Comparison of ENCODE assay signal across 22 mouse cellular contexts in genomic region chr4:44965736-44966135, GRCm38 (mm10). TPM values are rescaled to one million over a fixed set of nuclear protein-coding genes. Genes with fewer than 3 reads are reported as not detected.
A peak's percentile ranks its signal among the peaks of the same experiment; 100 is the strongest.
DNase-seq lines count a peak whose midpoint lies in the region; TF ChIP-seq lines count a peak whose summit lies in the region.
"Had no signal": no experiment of that assay in that cellular context is flagged by ENCODE, and none has a peak within 500 bp of the region (broad histone marks: within the 10 kb centered on the region; RNA-seq: fewer than 3 reads in every experiment).

No protein-coding gene starts in this region.

- dilution Hi-C loops in CH12.LX (cut with MboI; ENCODE audit: extremely low pct_ligation_motif_present, extremely low pct_unique_long_range_greater_than_20kb, low sequenced_read_pairs), result no loop called here

- H3K9ac ChIP-seq in CH12.LX (ENCODE audit: insufficient read depth, low read depth) (no peak overlapping the region), ES-E14 (ENCODE audit: insufficient read depth, low read depth, low read length, poor library complexity, severe bottlenecking) (no peak overlapping the region)
- H3K9ac ChIP-seq: embryonic facial prominence, embryonic 12.5 days; forebrain, embryonic 13.5 days; forebrain, embryonic 15.5 days; forebrain, postnatal 0 days had no signal

- no peaks in the 10 kb centered on the region for H3K79me2 ChIP-seq in CH12.LX (replicated peaks; ENCODE audit: control insufficient read depth, extremely low read depth, insufficient read depth, poor library complexity, severe bottlenecking)

- TF ChIP-seq CTCF in spleen, adult 2 months (IDR thresholded peaks at IDR 0.05; ENCODE audit: extremely low read depth, insufficient read depth, insufficient read length, insufficient replicate concordance), result no peak
- no peak for TF ChIP-seq CTCF in CH12.LX (conservative IDR thresholded peaks at IDR 0.05 in 1 of 2, IDR thresholded peaks at IDR 0.05 in 1 of 2; ENCODE audit: low read depth in 2 of 2, low read length in 2 of 2)

- no peak overlapping the region for H3K4me3 ChIP-seq in spleen, adult 2 months (ENCODE audit: extremely low read depth, insufficient read depth, insufficient read length)
- H3K4me3 ChIP-seq in CH12.LX (replicated peaks in 1 of 3; ENCODE audit: low read depth in 2 of 3, low read length in 2 of 3, poor library complexity in 1 of 3) (peak overlapping the region in 1 of 3 experiments; percentile 25), ES-E14 (ENCODE audit: insufficient read depth in 1 of 2, low read depth in 1 of 2, low read length in 2 of 2, poor library complexity in 1 of 2, severe bottlenecking in 1 of 2) (no peak overlapping the region)
- H3K4me3 ChIP-seq: embryonic facial prominence, embryonic 10.5 days; embryonic facial prominence, embryonic 12.5 days; forebrain, embryonic 13.5 days; forebrain, embryonic 15.5 days had no signal

- peak; percentile 18 to 31 for DNase-seq in kidney, adult 8-10 months
- DNase-seq in kidney, postnatal 14 days, result no peak
- DNase-seq in spleen, adult 2 months (ENCODE audit: low read depth in 1 of 2, low spot score in 2 of 2), result no peak
- DNase-seq in spleen, postnatal 14 days (ENCODE audit: low spot score in 2 of 2), result no peak
- DNase-seq in CH12.LX (ENCODE audit: extremely low read depth), result no peak
- DNase-seq in ES-E14 (ENCODE audit: low read depth, low spot score), result no peak
- DNase-seq in B cell, adult 2 months, result no peak
- DNase-seq: adrenal gland, adult 8-10 months; adrenal gland, postnatal 14 days; adrenal gland, postnatal 36 days; cerebellum, adult 11-12 months; cerebellum, adult 2 months; cerebellum, adult 9-10 months; cerebellum, postnatal 10 days; cerebellum, postnatal 25 days; forebrain, postnatal 0 days had no signal

- H3K27ac ChIP-seq in spleen, adult 2 months (ENCODE audit: insufficient read depth, low read length), result peak overlapping the region; percentile 78
- no peak overlapping the region for H3K27ac ChIP-seq in CH12.LX (ENCODE audit: insufficient read depth, low read depth)
- H3K27ac ChIP-seq in ES-E14 (ENCODE audit: insufficient read depth, low read depth, low read length, poor library complexity, severe bottlenecking), result no peak overlapping the region
- H3K27ac ChIP-seq: embryonic facial prominence, embryonic 10.5 days; embryonic facial prominence, embryonic 12.5 days; forebrain, embryonic 13.5 days; forebrain, embryonic 15.5 days had no signal

- H3K36me3 ChIP-seq in spleen, adult 2 months (ENCODE audit: control insufficient read depth, insufficient read depth, low read length), result no peaks in the 10 kb centered on the region
- H3K36me3 ChIP-seq in CH12.LX (replicated peaks in 1 of 2; ENCODE audit: control insufficient read depth in 1 of 2, insufficient read depth in 1 of 2, low read length in 1 of 2), result no peaks in the 10 kb centered on the region
- H3K36me3 ChIP-seq in ES-E14 (ENCODE audit: control insufficient read depth, insufficient read depth, low read length, poor library complexity, severe bottlenecking), result no peaks in the 10 kb centered on the region
- H3K36me3 ChIP-seq: embryonic facial prominence, embryonic 10.5 days; embryonic facial prominence, embryonic 12.5 days; forebrain, embryonic 15.5 days; G1E had no signal

- 81% methylated on average over 3 of the region's 3 CpGs for WGBS in spleen, adult 2 months

- no peaks in the 10 kb centered on the region for H3K27me3 ChIP-seq in spleen, adult 2 months (ENCODE audit: control insufficient read depth, insufficient read depth, low read length)
- H3K27me3 ChIP-seq in CH12.LX (replicated peaks), result no peaks in the 10 kb centered on the region
- H3K27me3 ChIP-seq: embryonic facial prominence, embryonic 12.5 days; forebrain, embryonic 13.5 days; forebrain, embryonic 15.5 days; Patski had no signal

- no peak overlapping the region for H3K4me2 ChIP-seq in CH12.LX (ENCODE audit: insufficient read depth, low read depth, poor library complexity, severe bottlenecking)
- H3K4me2 ChIP-seq: embryonic facial prominence, embryonic 12.5 days; forebrain, embryonic 13.5 days; forebrain, embryonic 15.5 days had no signal

- no peak for TF ChIP-seq POLR2A in spleen, adult 2 months (IDR thresholded peaks at IDR 0.05; ENCODE audit: low read depth, low read length)
- no peak for TF ChIP-seq POLR2A in CH12.LX (IDR thresholded peaks at IDR 0.05; ENCODE audit: low read depth, low read length)

- peaks cover 49% of the 10 kb centered on the region for H3K4me1 ChIP-seq in spleen, adult 2 months (ENCODE audit: control insufficient read depth, insufficient read depth, insufficient read length)
- H3K4me1 ChIP-seq in CH12.LX (ENCODE audit: control insufficient read depth in 1 of 2, insufficient read depth in 2 of 2) (peaks cover 52 to 67% of the 10 kb centered on the region in 2 experiments), ES-E14 (ENCODE audit: control insufficient read depth in 2 of 2, insufficient read depth in 2 of 2, low read length in 2 of 2, poor library complexity in 1 of 2) (peaks cover 0 to 10% of the 10 kb centered on the region in 2 experiments; a peak in 3 of 4 replicates)
- H3K4me1 ChIP-seq: embryonic facial prominence, embryonic 12.5 days; forebrain, embryonic 13.5 days; forebrain, embryonic 15.5 days had no signal

- peaks cover 17% of the 10 kb centered on the region for H3K9me3 ChIP-seq in CH12.LX (replicated peaks; ENCODE audit: low read length)
- no peaks in the 10 kb centered on the region for H3K9me3 ChIP-seq in ES-E14 (ENCODE audit: control insufficient read depth, insufficient read depth, low read depth, low read length)
- H3K9me3 ChIP-seq: embryonic facial prominence, embryonic 10.5 days; embryonic facial prominence, embryonic 12.5 days; forebrain, embryonic 13.5 days; forebrain, embryonic 15.5 days had no signal

- TF ChIP-seq EP300 in CH12.LX (IDR thresholded peaks at IDR 0.05; ENCODE audit: low read length), result no peak

- in situ Hi-C loops in CH12.LX (cut with MboI; ENCODE audit: low pct_ligation_motif_present, low pct_unique_long_range_greater_than_20kb, low sequenced_read_pairs) (no loop called here), ES-E14 (cut with MboI; ENCODE audit: low sequenced_read_pairs in 2 of 2, unreplicated experiment in 2 of 2) (no loop called here)

- no peak for TF ChIP-seq RAD21 in CH12.LX (IDR thresholded peaks at IDR 0.05; ENCODE audit: low read depth, low read length)

TF ChIP-seq in CH12.LX, 34 proteins besides CTCF, POLR2A, EP300 and RAD21:
- no peak for TF ChIP-seq ZMIZ1 (IDR thresholded peaks at IDR 0.05; ENCODE audit: low read depth, low read length)
- peak; percentile 54; the same call in 1 of the 2 replicates for TF ChIP-seq MAFK (IDR thresholded peaks at IDR 0.05; ENCODE audit: insufficient replicate concordance, low read length)

TF ChIP-seq in ES-E14, 5 proteins besides CTCF, POLR2A, EP300 and RAD21:
- TF ChIP-seq MAFK (IDR thresholded peaks at IDR 0.05; ENCODE audit: insufficient read depth, low read depth, low read length) (peak; percentile 56), ZNF384 (IDR thresholded peaks at IDR 0.05; ENCODE audit: low read depth, low read length) (no peak)

RNA-seq across cellular contexts. Expression of gene Grhpr, which starts 15.5 kb away (rescaled TPM):
- polyA plus RNA-seq in spleen, adult 2 months (2012; rRNA removed), result 27.7 and 30.3 TPM in 2 replicates
- 43.4 and 76.6 TPM in 2 replicates for total RNA-seq in CH12.LX (2012; rRNA removed)
- 106 and 107 TPM in 2 replicates for total RNA-seq in CH12.LX (2014; rRNA removed)
- polyA plus RNA-seq in CH12.LX (2012; ENCODE audit: insufficient read length, low read depth), result 174 and 204 TPM in 2 replicates
- total RNA-seq in ES-E14 (2012; rRNA removed), result 38.2 and 41.5 TPM in 2 replicates

RNA-seq across cellular contexts. Expression of gene Zbtb5, which starts 46.5 kb away (rescaled TPM):
- polyA plus RNA-seq in spleen, adult 2 months (2012; rRNA removed), result 12.7 and 16.3 TPM in 2 replicates
- total RNA-seq in CH12.LX (2012; rRNA removed) (6.7 and 10.0 TPM in 2 replicates), CH12.LX (2014; rRNA removed) (9.4 and 10.4 TPM in 2 replicates), ES-E14 (2012; rRNA removed) (8.2 and 8.3 TPM in 2 replicates)
- 8.1 and 8.2 TPM in 2 replicates for polyA plus RNA-seq in CH12.LX (2012; ENCODE audit: insufficient read length, low read depth)

RNA-seq across cellular contexts. Expression of gene Polr1e, which starts 52.6 kb away (rescaled TPM):
- polyA plus RNA-seq in spleen, adult 2 months (2012; rRNA removed), result 7.2 and 9.2 TPM in 2 replicates
- total RNA-seq in CH12.LX (2012; rRNA removed) (37.2 and 52.7 TPM in 2 replicates), CH12.LX (2014; rRNA removed) (87.7 and 94.9 TPM in 2 replicates), ES-E14 (2012; rRNA removed) (27.3 and 33.0 TPM in 2 replicates)
- 78.6 and 83.0 TPM in 2 replicates for polyA plus RNA-seq in CH12.LX (2012; ENCODE audit: insufficient read length, low read depth)

Comparison
In these comparisons a context has a peak if more than half of its experiments do, and no peak if none do; other contexts are left out.
1. DNase-seq: peak in kidney, adult 8-10 months (2 of 2); none in kidney, postnatal 14 days (single experiment), spleen, adult 2 months (0 of 2), spleen, postnatal 14 days (0 of 2), CH12.LX (single experiment), ES-E14 (single experiment) and B cell, adult 2 months (0 of 2).